Mouse (Mus musculus) CD8-positive naive resting alpha-beta T cell, adult 2 months (primary cell): Measurements from ENCODE around the gene Phf19.

Experiments
- DNase-seq, 2 experiments: peaks; one replicate each; pipeline ENCODE4 v3.0.0; 2022; ENCODE audit warnings: low read depth in 2 of 2, low spot score in 2 of 2

Gene Phf19

GRCm38 (mm10) chr2:34913218-34914068 is at the start of gene Phf19:
Gene Phf19 (minus strand): TSS chr2:34914026.
- peak; percentile 27 to 31 for DNase-seq

- DNase-seq: peak; percentile 81 to 84
Measured at GRCm38 (mm10) chr2:34963371-34963956, 49.6 kb upstream of the Phf19 start.

GRCm38 (mm10) chr2:34962893-34963292 is 49.1 kb upstream of the Phf19 start:
- peak; percentile 78 to 80 for DNase-seq

GRCm38 (mm10) chr2:34962211-34962610 is 48.4 kb upstream of the Phf19 start:
- no peak for DNase-seq

GRCm38 (mm10) chr2:34961481-34962036 is 47.7 kb upstream of the Phf19 start, which contains the start of gene Traf1:
Gene Traf1 (minus strand): TSS chr2:34961772.
- DNase-seq: peak; percentile 43 to 50

- DNase-seq: no peak
Measured at GRCm38 (mm10) chr2:34960966-34961365, 47.1 kb upstream of the Phf19 start.

GRCm38 (mm10) chr2:34960466-34960865 is 46.6 kb upstream of the Phf19 start:
- DNase-seq: no peak

- DNase-seq: no peak
Measured at GRCm38 (mm10) chr2:34958582-34958981, 44.8 kb upstream of the Phf19 start.

- no peak for DNase-seq
Measured at GRCm38 (mm10) chr2:34958036-34958435, 44.2 kb upstream of the Phf19 start.

GRCm38 (mm10) chr2:34957405-34957804 is 43.6 kb upstream of the Phf19 start:
- DNase-seq: no peak

GRCm38 (mm10) chr2:34956941-34957340 is 43.1 kb upstream of the Phf19 start:
- DNase-seq: no peak

- no peak for DNase-seq
Measured at GRCm38 (mm10) chr2:34954344-34954743, 40.5 kb upstream of the Phf19 start.

- no peak for DNase-seq
Measured at GRCm38 (mm10) chr2:34953547-34954116, 39.8 kb upstream of the Phf19 start.

GRCm38 (mm10) chr2:34953018-34953417 is 39.2 kb upstream of the Phf19 start:
- DNase-seq: no peak

GRCm38 (mm10) chr2:34951469-34951868 is 37.6 kb upstream of the Phf19 start:
- DNase-seq: no peak

- no peak for DNase-seq
Measured at GRCm38 (mm10) chr2:34948622-34949021, 34.8 kb upstream of the Phf19 start.

- no peak for DNase-seq
Measured at GRCm38 (mm10) chr2:34946046-34946445, 32.2 kb upstream of the Phf19 start.

- no peak for DNase-seq
Measured at GRCm38 (mm10) chr2:34945580-34945979, 31.8 kb upstream of the Phf19 start.

- peak; percentile 70 to 83 for DNase-seq
Measured at GRCm38 (mm10) chr2:34944761-34945160, 30.9 kb upstream of the Phf19 start.

- DNase-seq: no peak
Measured at GRCm38 (mm10) chr2:34943556-34944120, 29.8 kb upstream of the Phf19 start.

GRCm38 (mm10) chr2:34941061-34941675 is 27.3 kb upstream of the Phf19 start:
- no peak for DNase-seq
